Comparison of ENCODE assay signal across 22 mouse cellular contexts in the genomic region with DNA sequence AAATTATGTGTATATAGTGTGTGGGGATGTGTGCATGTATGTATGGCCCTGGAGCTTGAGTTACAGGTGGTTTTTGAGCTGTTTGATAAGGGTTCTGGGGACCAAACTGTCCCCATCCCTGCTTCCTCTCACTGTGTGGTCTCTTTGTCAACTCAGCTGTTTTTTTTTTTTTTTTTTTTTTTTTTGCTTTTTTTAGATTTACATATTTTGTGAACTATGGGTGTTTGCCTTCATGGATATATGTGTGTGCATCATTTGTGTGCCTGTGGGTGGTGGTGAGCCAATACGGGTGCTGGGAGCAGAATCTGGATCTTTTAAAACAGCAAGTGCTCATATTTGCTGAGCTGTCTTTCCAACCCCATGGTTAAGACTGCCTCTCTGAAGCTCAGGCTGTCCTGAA. TPM values are rescaled to one million over a fixed set of nuclear protein-coding genes. Genes with fewer than 3 reads are reported as not detected.
"Had no signal": no experiment of that assay in that cellular context is flagged by ENCODE, and none has a peak within 500 bp of the region (broad histone marks: within the 10 kb centered on the region; RNA-seq: fewer than 3 reads in every experiment).

No protein-coding gene starts in this region.

- H3K27me3 ChIP-seq: midbrain, embryonic 12.5 days; neural tube, embryonic 13.5 days; neural tube, embryonic 15.5 days had no signal

- H3K9ac ChIP-seq: lung, embryonic 14.5 days; midbrain, embryonic 12.5 days; neural tube, embryonic 13.5 days; neural tube, embryonic 15.5 days had no signal

- H3K4me1 ChIP-seq: neural tube, embryonic 13.5 days had no signal

- H3K27ac ChIP-seq: midbrain, embryonic 10.5 days; midbrain, embryonic 12.5 days; neural tube, embryonic 13.5 days; neural tube, embryonic 15.5 days had no signal

- DNase-seq: lung, embryonic 14.5 days; lung, postnatal 10 days; lung, postnatal 4 days; midbrain, embryonic 14.5 days; retina, postnatal 1 day; right cerebral cortex, adult 18-20 months; right cerebral cortex, postnatal 25 days; right cerebral cortex, postnatal 4 days; spleen, adult 18-20 months; thymus, adult 18-20 months; thymus, postnatal 14 days; thymus, postnatal 36 days had no signal

- H3K9me3 ChIP-seq: midbrain, embryonic 10.5 days; midbrain, embryonic 12.5 days; neural tube, embryonic 13.5 days; neural tube, embryonic 15.5 days had no signal

- H3K4me3 ChIP-seq: midbrain, embryonic 10.5 days; midbrain, embryonic 12.5 days; myocyte; neural tube, embryonic 13.5 days; neural tube, embryonic 15.5 days had no signal

- ATAC-seq: midbrain, embryonic 16.5 days had no signal

- H3K4me2 ChIP-seq: lung, embryonic 14.5 days; midbrain, embryonic 12.5 days; neural tube, embryonic 13.5 days; neural tube, embryonic 15.5 days had no signal

RNA-seq across cellular contexts. Expression of a gene that starts 14.8 kb away (rescaled TPM):
- total RNA-seq: megakaryocyte, adult 5-6 weeks had no signal
- polyA plus RNA-seq: lung, embryonic 14.5 days; midbrain, embryonic 10.5 days; midbrain, embryonic 12.5 days; midbrain, embryonic 14.5 days; midbrain, embryonic 16.5 days; neural tube, embryonic 11.5 days; neural tube, embryonic 13.5 days; thymus, postnatal 0 days had no signal

RNA-seq across cellular contexts. Expression of a gene that starts 59.0 kb away (rescaled TPM):
- total RNA-seq: megakaryocyte, adult 5-6 weeks; megakaryocyte-erythroid progenitor cell, adult 5-6 weeks had no signal
- polyA plus RNA-seq: midbrain, embryonic 14.5 days had no signal
